Mouse (Mus musculus) embryonic fibroblast, embryonic 13.5 days (primary cell): ENCODE results near the gene BC051142.
A peak's percentile ranks its signal among the peaks of the same experiment; 100 is the strongest.

ENCODE experiments used
- CTCF ChIP-seq: IDR thresholded peaks from 2 replicates; pipeline ENCODE4 v1.5.1; 2011; ENCODE audit warnings: mild to moderate bottlenecking, control low read depth, low read length, moderate library complexity, borderline replicate concordance; ENCODE audit not compliant: insufficient read depth
- POLR2A ChIP-seq: IDR thresholded peaks from 2 replicates; pipeline ENCODE4 v1.6.1; 2011; ENCODE audit warnings: low read depth, mild to moderate bottlenecking, control low read depth, low read length, moderate library complexity

DNA sequence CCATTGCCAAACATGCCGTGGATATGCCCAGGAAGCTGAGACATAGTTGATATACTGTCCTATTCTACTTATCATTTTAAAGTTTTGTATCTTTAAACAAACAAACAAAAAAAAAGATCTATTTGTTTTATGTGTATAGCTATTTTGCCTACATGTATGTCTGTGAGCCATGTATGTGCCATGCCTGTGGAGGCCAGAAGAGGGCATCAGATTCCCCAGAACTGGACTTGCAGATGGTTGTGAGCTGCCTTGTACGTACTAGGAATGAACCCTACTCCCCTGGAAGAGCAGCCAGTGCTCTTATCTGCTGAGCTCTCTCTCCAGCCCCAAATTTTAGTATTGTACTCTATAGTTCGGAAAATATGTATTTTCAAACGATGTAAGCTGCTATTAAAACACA is 10.1 kb upstream of the BC051142 start:
- peak; percentile 62; the same call in 1 of the 2 replicates for TF ChIP-seq CTCF
- TF ChIP-seq POLR2A: no peak
